Mouse (Mus musculus) lung, postnatal 0 days (tissue): ENCODE data around the gene B4galt5.

ENCODE experiments used
- CTCF ChIP-seq: IDR thresholded peaks from 2 replicates; pipeline ENCODE4 v1.5.1; 2016; ENCODE audit warnings: antibody characterized with exemption, mild to moderate bottlenecking
- EP300 ChIP-seq: IDR thresholded peaks from 2 replicates; pipeline ENCODE4 v1.6.1; 2016; ENCODE audit warnings: antibody characterized with exemption, mild to moderate bottlenecking, control low read depth

GRCm38 (mm10) chr2:167306273-167306594 is 42.7 kb downstream of the B4galt5 start:
- TF ChIP-seq CTCF: no peak
- TF ChIP-seq EP300: no peak
